Mouse (Mus musculus) forebrain, embryonic 10.5 days (tissue): ENCODE measurements at regions not wholly inside any gene's neighbourhood (a gene's known extent, or its start where the extent isn't known, plus 50 kb on each side); places are given as distances from the start of the nearest gene placed in this dataset.

Experiments
- DNase-seq: peaks from one replicate; pipeline ENCODE4 v3.0.0-alpha.2; 2017; ENCODE audit warnings: low spot score; ENCODE audit errors: extremely low spot score
- H3K27ac ChIP-seq: fragments of 300-500 bp; sonication (generic); 2 replicates; pipeline ENCODE4 v1.5.1; 2016; ENCODE audit warnings: mild to moderate bottlenecking
- H3K27me3 ChIP-seq: fragments of 300-500 bp; sonication (generic); 2 replicates; pipeline ENCODE4 v1.6.1; 2016; ENCODE audit warnings: mild to moderate bottlenecking; ENCODE audit not compliant: poor library complexity, severe bottlenecking
- H3K36me3 ChIP-seq: fragments of 300-500 bp; sonication (generic); replicated peaks from 2 replicates; pipeline ENCODE4 v1.6.1; 2016; ENCODE audit warnings: mild to moderate bottlenecking, moderate library complexity
- H3K4me1 ChIP-seq: fragments of 300-500 bp; sonication (generic); 2 replicates; pipeline ENCODE4 v1.6.1; 2016
- H3K4me3 ChIP-seq: fragments of 300-500 bp; sonication (generic); 2 replicates; pipeline ENCODE4 v1.5.1; 2016; ENCODE audit warnings: mild to moderate bottlenecking, moderate library complexity
- H3K9me3 ChIP-seq: fragments of 300-500 bp; sonication (generic); 2 replicates; pipeline ENCODE4 v1.6.1; 2016; ENCODE audit warnings: mild to moderate bottlenecking, moderate library complexity
- WGBS: fragments of 180-500 bp; shearing (Covaris S2); methylation state at CpG from one replicate; pipeline ENCODE4 v1.1.7; 2016; 5-methylcytosine and 5-hydroxymethylcytosine counted together

GRCm38 (mm10) chr8:113551454-113552273 lies 83.7 kb upstream of the Mon1b start:
- Histone ChIP-seq H3K4me3 (no peak overlapping the region), H3K4me1 (peaks cover 20% of the 10 kb centered on the region), H3K36me3 (no peaks in the 10 kb centered on the region), H3K9me3 (no peaks in the 10 kb centered on the region), H3K27me3 (peaks cover 12% of the 10 kb centered on the region; the same call in 1 of the 2 replicates), H3K27ac (no peak overlapping the region)
- DNase-seq, result no peak
- 81% methylated on average over 12 of the region's 12 CpGs for WGBS

GRCm38 (mm10) chr8:113552826-113553225 lies 82.6 kb upstream of the Mon1b start:
- H3K27ac ChIP-seq, result no peak overlapping the region
- no peaks in the 10 kb centered on the region for H3K9me3 ChIP-seq
- no peak for DNase-seq
- H3K27me3 ChIP-seq, result peaks cover 12% of the 10 kb centered on the region; the same call in 1 of the 2 replicates
- H3K4me1 ChIP-seq, result peaks cover 20% of the 10 kb centered on the region
- H3K4me3 ChIP-seq, result no peak overlapping the region
- 81% methylated on average over 5 of the region's 5 CpGs for WGBS
- no peaks in the 10 kb centered on the region for H3K36me3 ChIP-seq

- 18% methylated on average over 12 of the region's 12 CpGs for WGBS
- Histone ChIP-seq H3K27me3 (peaks cover 12% of the 10 kb centered on the region; the same call in 1 of the 2 replicates), H3K4me1 (peaks cover 20% of the 10 kb centered on the region), H3K36me3 (no peaks in the 10 kb centered on the region), H3K27ac (peak overlapping the region; percentile 74), H3K9me3 (no peaks in the 10 kb centered on the region), H3K4me3 (peak overlapping the region; percentile 42)
- peak; percentile 49 for DNase-seq
These were observed 80.5 kb upstream of the Mon1b start for GRCm38 (mm10) chr8:113554700-113555455.

GRCm38 (mm10) chr8:113556994-113557393 lies 78.4 kb upstream of the Mon1b start:
- 91% methylated on average over 5 of the region's 5 CpGs for WGBS
- no peak overlapping the region for H3K4me3 ChIP-seq
- H3K27ac ChIP-seq, result no peak overlapping the region
- peaks cover 20% of the 10 kb centered on the region for H3K4me1 ChIP-seq
- no peak for DNase-seq
- H3K36me3 ChIP-seq, result no peaks in the 10 kb centered on the region
- no peaks in the 10 kb centered on the region for H3K9me3 ChIP-seq
- H3K27me3 ChIP-seq, result peaks cover 12% of the 10 kb centered on the region; the same call in 1 of the 2 replicates

- WGBS, result 74% methylated on average over 10 of the region's 10 CpGs
These were observed 54.3 kb upstream of the Mon1b start for GRCm38 (mm10) chr8:113581098-113581497.

GRCm38 (mm10) chr8:113581704-113582103 lies 53.7 kb upstream of the Mon1b start:
- no peak for DNase-seq
- Histone ChIP-seq H3K9me3 (no peaks in the 10 kb centered on the region), H3K27ac (no peak overlapping the region), H3K4me3 (no peak overlapping the region), H3K36me3 (no peaks in the 10 kb centered on the region), H3K4me1 (peaks cover 16% of the 10 kb centered on the region), H3K27me3 (0 out of 2 replicates have a peak, but pooled peaks cover 3% of the 10 kb centered on the region)
- 43% methylated on average over 12 of the region's 12 CpGs for WGBS

More at GRCm38 (mm10) chr8:113581098-113581497, 54.3 kb upstream of the Mon1b start:
- no peak overlapping the region for H3K27ac ChIP-seq
- H3K36me3 ChIP-seq, result no peaks in the 10 kb centered on the region
- H3K27me3 ChIP-seq, result 0 out of 2 replicates have a peak, but pooled peaks cover 3% of the 10 kb centered on the region
- no peak for DNase-seq
- H3K9me3 ChIP-seq, result no peaks in the 10 kb centered on the region
- H3K4me3 ChIP-seq, result no peak overlapping the region
- H3K4me1 ChIP-seq, result peaks cover 16% of the 10 kb centered on the region

GRCm38 (mm10) chr8:113582180-113582975 lies 53.0 kb upstream of the Mon1b start:
- H3K27ac ChIP-seq, result no peak overlapping the region
- WGBS, result 31% methylated on average over 16 of the region's 16 CpGs
- 0 out of 2 replicates have a peak, but pooled peaks cover 3% of the 10 kb centered on the region for H3K27me3 ChIP-seq
- H3K4me3 ChIP-seq, result no peak overlapping the region
- H3K36me3 ChIP-seq, result no peaks in the 10 kb centered on the region
- H3K4me1 ChIP-seq, result peaks cover 16% of the 10 kb centered on the region
- H3K9me3 ChIP-seq, result no peaks in the 10 kb centered on the region
- DNase-seq, result peak; percentile 56

GRCm38 (mm10) chr8:113583801-113584200 lies 51.6 kb upstream of the Mon1b start:
- Histone ChIP-seq H3K4me1 (peaks cover 16% of the 10 kb centered on the region), H3K9me3 (no peaks in the 10 kb centered on the region), H3K4me3 (no peak overlapping the region), H3K36me3 (no peaks in the 10 kb centered on the region), H3K27me3 (0 out of 2 replicates have a peak, but pooled peaks cover 3% of the 10 kb centered on the region), H3K27ac (no peak overlapping the region)
- DNase-seq, result no peak
- 77% methylated on average over 10 of the region's 10 CpGs for WGBS
